ENCODE assay signal across 17 mouse cellular contexts in genomic region chr5:5359915-5360314, GRCm38 (mm10).
A peak's percentile ranks its signal among the peaks of the same experiment; 100 is the strongest.
DNase-seq lines count a peak whose midpoint lies in the region; ATAC-seq and TF ChIP-seq lines count a peak whose summit lies in the region.
"Had no signal": no experiment of that assay in that cellular context is flagged by ENCODE, and none has a peak within 500 bp of the region (broad histone marks: within the 10 kb centered on the region; RNA-seq: fewer than 3 reads in every experiment).

No protein-coding gene starts in this region.

- CTCF ChIA-PET in Patski (lab: Charles Lee): interaction anchor here (0.7 to 3.3 kb wide), 11 partner anchors 9 to 398 kb away, joined by 3 to 14 read pairs (median 4); no protein-coding TSS in a partner anchor

- peak; percentile 88 for ATAC-seq in Patski
- no peak for ATAC-seq in hindbrain, embryonic 16.5 days
- ATAC-seq: inflammation-experienced regulatory T-cells, adult 6 months; liver, embryonic 12.5 days had no signal

- in situ Hi-C loops in Patski (cut with MboI; ENCODE audit: low pct_unique_long_range_greater_than_20kb): no loop called here

- no peak overlapping the region for H3K4me3 ChIP-seq in kidney, adult 2 months (ENCODE audit: insufficient read depth, low read depth, low read length)
- H3K4me3 ChIP-seq in hindbrain, embryonic 16.5 days (ENCODE audit: low read length): no peak overlapping the region
- H3K4me3 ChIP-seq: embryonic facial prominence, embryonic 13.5 days; forebrain, embryonic 10.5 days; liver, embryonic 12.5 days; megakaryocyte, embryonic 14.5 days had no signal

- no peaks in the 10 kb centered on the region for H3K4me1 ChIP-seq in kidney, adult 2 months (ENCODE audit: control insufficient read depth, insufficient read depth, low read length)
- H3K4me1 ChIP-seq in hindbrain, embryonic 16.5 days (ENCODE audit: control insufficient read depth, insufficient read depth, low read depth, low read length): no peaks in the 10 kb centered on the region
- H3K4me1 ChIP-seq: liver, embryonic 12.5 days had no signal

- TF ChIP-seq CTCF in kidney, adult 2 months (conservative IDR thresholded peaks at IDR 0.05; ENCODE audit: insufficient read depth, insufficient read length, low read depth, low read length): no peak
- no peak for TF ChIP-seq CTCF in Patski (IDR thresholded peaks at IDR 0.05)

- POLR2A ChIA-PET in Patski (lab: Charles Lee): interaction anchor here (0.6 to 1.5 kb wide), 3 partner anchors 18 to 397 kb away, joined by 3 to 5 read pairs (median 4); no protein-coding TSS in a partner anchor

- H3K9me3 ChIP-seq in hindbrain, embryonic 16.5 days (ENCODE audit: control insufficient read depth, low read length): no peaks in the 10 kb centered on the region
- H3K9me3 ChIP-seq: embryonic facial prominence, embryonic 13.5 days had no signal

- no peak overlapping the region for H3K27ac ChIP-seq in kidney, adult 2 months (ENCODE audit: insufficient read depth, low read depth, low read length)
- H3K27ac ChIP-seq in hindbrain, embryonic 16.5 days (ENCODE audit: low read depth, low read length): no peak overlapping the region
- H3K27ac ChIP-seq: embryonic facial prominence, embryonic 13.5 days; forebrain, embryonic 10.5 days; liver, embryonic 12.5 days had no signal

- WGBS in kidney, adult 2 months: 24% methylated on average over 3 of the region's 3 CpGs
- 54% methylated on average over 3 of the region's 3 CpGs for WGBS in hindbrain, embryonic 16.5 days

- no peaks in the 10 kb centered on the region for H3K36me3 ChIP-seq in kidney, adult 2 months (ENCODE audit: control insufficient read depth, insufficient read depth, low read length)
- no peaks in the 10 kb centered on the region for H3K36me3 ChIP-seq in hindbrain, embryonic 16.5 days (ENCODE audit: control insufficient read depth, insufficient read depth, low read length)
- H3K36me3 ChIP-seq: liver, embryonic 12.5 days had no signal

- intact Hi-C loops in left cerebral cortex, postnatal 4 days (cut with DNase I): no loop called here

- H3K27me3 ChIP-seq in kidney, adult 2 months (replicated peaks; ENCODE audit: control insufficient read depth, insufficient read depth, low read length): no peaks in the 10 kb centered on the region
- no peaks in the 10 kb centered on the region for H3K27me3 ChIP-seq in Patski
- no peaks in the 10 kb centered on the region for H3K27me3 ChIP-seq in hindbrain, embryonic 16.5 days (replicated peaks; ENCODE audit: control insufficient read depth, insufficient read depth, low read length)
- H3K27me3 ChIP-seq: embryonic facial prominence, embryonic 13.5 days; liver, embryonic 12.5 days; megakaryocyte, embryonic 14.5 days had no signal

- no peak for TF ChIP-seq POLR2A in kidney, adult 2 months (IDR thresholded peaks at IDR 0.05; ENCODE audit: low read depth, low read length)

- peak; percentile 64 for DNase-seq in kidney, adult 2 months
- no peak for DNase-seq in kidney, postnatal 14 days
- DNase-seq in 3T3-L1 (ENCODE audit: low read depth, low spot score) (peak; percentile 14), Patski (ENCODE audit: low read depth, low spot score) (peak; percentile 89)
- peak; percentile 59 for DNase-seq in lung, postnatal 10 days
- DNase-seq in left cerebral cortex, postnatal 4 days: no peak
- DNase-seq: adrenal gland, postnatal 10 days; cerebellum, adult 18-20 months; layer of hippocampus, adult 9-11 months; retina, postnatal 1 day; thymus, postnatal 36 days had no signal

- no peak overlapping the region for H3K9ac ChIP-seq in hindbrain, embryonic 16.5 days (ENCODE audit: low read depth, low read length)
- H3K9ac ChIP-seq: embryonic facial prominence, embryonic 13.5 days; liver, embryonic 12.5 days had no signal

- H3K4me2 ChIP-seq in hindbrain, embryonic 16.5 days (ENCODE audit: low read length): no peak overlapping the region
- H3K4me2 ChIP-seq: embryonic facial prominence, embryonic 13.5 days; liver, embryonic 12.5 days had no signal

Comparison
In these comparisons a context has a peak if more than half of its experiments do, and no peak if none do; other contexts are left out.
1. DNase-seq: peak in kidney, adult 2 months (single experiment), 3T3-L1 (single experiment), Patski (single experiment) and lung, postnatal 10 days (single experiment); none in kidney, postnatal 14 days (single experiment) and left cerebral cortex, postnatal 4 days (single experiment).